Mouse (Mus musculus): Measurements from ENCODE around the gene Magi2. TPM values are rescaled to one million over a fixed set of nuclear protein-coding genes. Genes with fewer than 3 reads are reported as not detected.

Magi2 gene
- polyA plus RNA-seq, 1 experiment from 2014 or later: 1.7 TPM

DNA sequence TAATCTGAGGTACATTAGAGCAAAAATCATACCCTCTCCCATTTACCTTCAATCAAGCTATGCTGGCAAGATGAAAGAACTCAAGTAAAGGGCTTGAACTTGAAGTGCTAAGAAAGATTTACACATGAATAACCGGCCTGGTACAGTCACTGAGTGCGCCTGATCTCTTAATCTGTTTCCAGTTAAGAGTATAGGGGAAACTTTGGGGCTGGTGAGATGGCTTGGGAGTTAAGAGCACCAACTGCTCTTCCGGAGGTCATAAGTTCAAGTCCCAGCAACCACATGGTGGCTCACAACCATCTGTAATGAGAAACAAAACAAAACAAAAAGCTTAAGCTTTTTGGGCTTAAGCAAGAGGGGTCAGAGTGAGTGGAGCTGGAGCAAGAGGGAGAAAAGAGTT, 1451.7 kb downstream of the Magi2 start:
- 66% methylated on average over 3 of the region's 3 CpGs for WGBS
- no peak overlapping the region for H3K9ac ChIP-seq (ENCODE audit: low read depth, low read length)
- no peaks in the 10 kb centered on the region for H3K27me3 ChIP-seq (replicated peaks; ENCODE audit: control insufficient read depth, insufficient read depth, low read length)
- no peak overlapping the region for H3K27ac ChIP-seq (ENCODE audit: low read depth, low read length)
- no peaks in the 10 kb centered on the region for H3K36me3 ChIP-seq (ENCODE audit: control insufficient read depth, insufficient read depth, low read length)
- ATAC-seq (replicated peaks; ENCODE audit: low FRiP score): no peak
- H3K9me3 ChIP-seq (ENCODE audit: control insufficient read depth, low read length): no peaks in the 10 kb centered on the region
- no peak for DNase-seq (ENCODE audit: low spot score)
- H3K4me3 ChIP-seq (ENCODE audit: low read depth, low read length): no peak overlapping the region
- H3K4me2 ChIP-seq: no peak overlapping the region
- no peaks in the 10 kb centered on the region for H3K4me1 ChIP-seq (replicated peaks; ENCODE audit: control insufficient read depth, insufficient read depth, low read length)

GRCm38 (mm10) chr5:20679920-20680319, 1453.1 kb downstream of the Magi2 start:
- Histone ChIP-seq H3K4me3 (ENCODE audit: low read depth, low read length) (no peak overlapping the region), H3K4me1 (replicated peaks; ENCODE audit: control insufficient read depth, insufficient read depth, low read length) (no peaks in the 10 kb centered on the region), H3K27me3 (replicated peaks; ENCODE audit: control insufficient read depth, insufficient read depth, low read length) (no peaks in the 10 kb centered on the region), H3K27ac (ENCODE audit: low read depth, low read length) (no peak overlapping the region), H3K9me3 (ENCODE audit: control insufficient read depth, low read length) (no peaks in the 10 kb centered on the region), H3K9ac (ENCODE audit: low read depth, low read length) (no peak overlapping the region), H3K36me3 (ENCODE audit: control insufficient read depth, insufficient read depth, low read length) (no peaks in the 10 kb centered on the region), H3K4me2 (no peak overlapping the region)
- no peak for DNase-seq (ENCODE audit: low spot score)
- WGBS: 91% methylated on average over 6 of the region's 6 CpGs
- ATAC-seq (replicated peaks; ENCODE audit: low FRiP score): no peak

- no peak overlapping the region for H3K9ac ChIP-seq (ENCODE audit: low read depth, low read length)
- 57% methylated on average over 15 of the region's 15 CpGs for WGBS
- DNase-seq (ENCODE audit: low spot score): no peak
- no peak overlapping the region for H3K4me3 ChIP-seq (ENCODE audit: low read depth, low read length)
- no peaks in the 10 kb centered on the region for H3K36me3 ChIP-seq (ENCODE audit: control insufficient read depth, insufficient read depth, low read length)
- H3K4me1 ChIP-seq (replicated peaks; ENCODE audit: control insufficient read depth, insufficient read depth, low read length): no peaks in the 10 kb centered on the region
- H3K27ac ChIP-seq (ENCODE audit: low read depth, low read length): no peak overlapping the region
- ATAC-seq (replicated peaks; ENCODE audit: low FRiP score): no peak
- no peaks in the 10 kb centered on the region for H3K27me3 ChIP-seq (replicated peaks; ENCODE audit: control insufficient read depth, insufficient read depth, low read length)
- H3K4me2 ChIP-seq: no peak overlapping the region
- H3K9me3 ChIP-seq (ENCODE audit: control insufficient read depth, low read length): no peaks in the 10 kb centered on the region
Measured at GRCm38 (mm10) chr5:20680833-20681530, 1454.1 kb downstream of the Magi2 start.

- H3K4me2 ChIP-seq: no peak overlapping the region
- no peak overlapping the region for H3K9ac ChIP-seq (ENCODE audit: low read depth, low read length)
- 77% methylated on average over 10 of the region's 10 CpGs for WGBS
- ATAC-seq (replicated peaks; ENCODE audit: low FRiP score): no peak
- H3K4me3 ChIP-seq (ENCODE audit: low read depth, low read length): no peak overlapping the region
- H3K27me3 ChIP-seq (replicated peaks; ENCODE audit: control insufficient read depth, insufficient read depth, low read length): no peaks in the 10 kb centered on the region
- no peaks in the 10 kb centered on the region for H3K4me1 ChIP-seq (replicated peaks; ENCODE audit: control insufficient read depth, insufficient read depth, low read length)
- H3K27ac ChIP-seq (ENCODE audit: low read depth, low read length): no peak overlapping the region
- no peaks in the 10 kb centered on the region for H3K36me3 ChIP-seq (ENCODE audit: control insufficient read depth, insufficient read depth, low read length)
- no peak for DNase-seq (ENCODE audit: low spot score)
- no peaks in the 10 kb centered on the region for H3K9me3 ChIP-seq (ENCODE audit: control insufficient read depth, low read length)
Measured at GRCm38 (mm10) chr5:20681660-20682059, 1454.8 kb downstream of the Magi2 start.

- DNase-seq (ENCODE audit: low spot score) (no peak), ATAC-seq (replicated peaks; ENCODE audit: low FRiP score) (no peak)
- WGBS: 77% methylated on average over 7 of the region's 7 CpGs
- Histone ChIP-seq H3K4me2 (no peak overlapping the region), H3K4me3 (ENCODE audit: low read depth, low read length) (no peak overlapping the region), H3K27ac (ENCODE audit: low read depth, low read length) (no peak overlapping the region), H3K9me3 (ENCODE audit: control insufficient read depth, low read length) (no peaks in the 10 kb centered on the region), H3K4me1 (replicated peaks; ENCODE audit: control insufficient read depth, insufficient read depth, low read length) (no peaks in the 10 kb centered on the region), H3K36me3 (ENCODE audit: control insufficient read depth, insufficient read depth, low read length) (no peaks in the 10 kb centered on the region), H3K27me3 (replicated peaks; ENCODE audit: control insufficient read depth, insufficient read depth, low read length) (no peaks in the 10 kb centered on the region), H3K9ac (ENCODE audit: low read depth, low read length) (no peak overlapping the region)
Measured at GRCm38 (mm10) chr5:20682208-20682607, 1455.4 kb downstream of the Magi2 start.

GRCm38 (mm10) chr5:20684112-20684511, 1457.3 kb downstream of the Magi2 start:
- DNase-seq (ENCODE audit: low spot score): no peak
- no peaks in the 10 kb centered on the region for H3K36me3 ChIP-seq (ENCODE audit: control insufficient read depth, insufficient read depth, low read length)
- no peak for ATAC-seq (replicated peaks; ENCODE audit: low FRiP score)
- H3K9me3 ChIP-seq (ENCODE audit: control insufficient read depth, low read length): peaks cover under 1% of the 10 kb centered on the region; the same call in 1 of the 2 replicates
- WGBS: 68% methylated on average over 6 of the region's 6 CpGs
- H3K4me1 ChIP-seq (replicated peaks; ENCODE audit: control insufficient read depth, insufficient read depth, low read length): no peaks in the 10 kb centered on the region
- H3K27me3 ChIP-seq (replicated peaks; ENCODE audit: control insufficient read depth, insufficient read depth, low read length): no peaks in the 10 kb centered on the region
- H3K27ac ChIP-seq (ENCODE audit: low read depth, low read length): no peak overlapping the region
- H3K4me2 ChIP-seq: no peak overlapping the region
- no peak overlapping the region for H3K9ac ChIP-seq (ENCODE audit: low read depth, low read length)
- H3K4me3 ChIP-seq (ENCODE audit: low read depth, low read length): no peak overlapping the region

- H3K27ac ChIP-seq (ENCODE audit: low read depth, low read length): no peak overlapping the region
Measured at GRCm38 (mm10) chr5:20692230-20692629, 1465.4 kb downstream of the Magi2 start.

DNA sequence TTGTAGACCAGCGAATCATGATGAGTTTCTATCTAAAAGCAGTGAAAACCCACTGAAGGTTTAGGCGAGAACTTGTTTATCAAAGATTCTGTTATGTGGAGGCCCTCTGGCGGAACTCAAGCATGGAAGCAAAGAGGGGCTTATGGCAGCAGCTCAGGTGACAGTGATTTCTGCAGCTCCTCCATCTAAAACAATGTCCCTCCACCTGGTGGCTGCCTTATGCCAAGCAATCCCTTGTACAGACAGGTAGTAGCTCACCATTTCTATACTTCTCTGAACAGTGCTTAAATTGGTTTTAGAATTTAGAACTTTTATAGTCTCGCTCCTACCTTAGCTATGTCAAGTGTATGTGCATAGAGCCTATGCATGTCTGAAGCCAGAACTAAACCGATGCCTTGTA, 1472.3 kb downstream of the Magi2 start:
- H3K9me3 ChIP-seq (ENCODE audit: control insufficient read depth, low read length): peaks cover 2% of the 10 kb centered on the region; the same call in 1 of the 2 replicates
- H3K4me1 ChIP-seq (replicated peaks; ENCODE audit: control insufficient read depth, insufficient read depth, low read length): no peaks in the 10 kb centered on the region
- 84% methylated on average over 5 of the region's 5 CpGs for WGBS
- no peak overlapping the region for H3K4me3 ChIP-seq (ENCODE audit: low read depth, low read length)
- H3K4me2 ChIP-seq: no peak overlapping the region
- H3K9ac ChIP-seq (ENCODE audit: low read depth, low read length): no peak overlapping the region
- DNase-seq (ENCODE audit: low spot score) (no peak), ATAC-seq (replicated peaks; ENCODE audit: low FRiP score) (no peak)
- H3K36me3 ChIP-seq (ENCODE audit: control insufficient read depth, insufficient read depth, low read length): no peaks in the 10 kb centered on the region
- peaks cover 16% of the 10 kb centered on the region for H3K27me3 ChIP-seq (replicated peaks; ENCODE audit: control insufficient read depth, insufficient read depth, low read length)
- no peak overlapping the region for H3K27ac ChIP-seq (ENCODE audit: low read depth, low read length)

More at GRCm38 (mm10) chr5:20692230-20692629, 1465.4 kb downstream of the Magi2 start:
- no peak overlapping the region for H3K4me3 ChIP-seq (ENCODE audit: low read depth, low read length)
- H3K27me3 ChIP-seq (replicated peaks; ENCODE audit: control insufficient read depth, insufficient read depth, low read length): no peaks in the 10 kb centered on the region
- DNase-seq (ENCODE audit: low spot score) (no peak), ATAC-seq (replicated peaks; ENCODE audit: low FRiP score) (no peak)
- no peaks in the 10 kb centered on the region for H3K36me3 ChIP-seq (ENCODE audit: control insufficient read depth, insufficient read depth, low read length)
- H3K4me1 ChIP-seq (replicated peaks; ENCODE audit: control insufficient read depth, insufficient read depth, low read length): no peaks in the 10 kb centered on the region
- WGBS: 87% methylated on average over 3 of the region's 3 CpGs
- no peak overlapping the region for H3K9ac ChIP-seq (ENCODE audit: low read depth, low read length)
- no peak overlapping the region for H3K4me2 ChIP-seq
- peaks cover 5% of the 10 kb centered on the region; the same call in 1 of the 2 replicates for H3K9me3 ChIP-seq (ENCODE audit: control insufficient read depth, low read length)
